Mouse (Mus musculus) ES-Bruce4 (cell line): Measurements from ENCODE around the gene Fancg. TPM values are rescaled to one million over a fixed set of nuclear protein-coding genes. Genes with fewer than 3 reads are reported as not detected.
A peak's percentile ranks its signal among the peaks of the same experiment; 100 is the strongest.

Experiments used
- H3K27ac ChIP-seq: 2 replicates; pipeline ENCODE4 v1.5.1; 2012; ENCODE audit warnings: low read length, inconsistent platforms; ENCODE audit not compliant: insufficient read depth
- H3K27me3 ChIP-seq: 2 replicates; pipeline ENCODE4 v1.6.1; 2012; ENCODE audit warnings: mild to moderate bottlenecking, low read length, inconsistent platforms; ENCODE audit not compliant: control insufficient read depth, poor library complexity, insufficient read depth, severe bottlenecking
- H3K36me3 ChIP-seq: 2 replicates; pipeline ENCODE4 v1.6.1; 2012; ENCODE audit warnings: inconsistent platforms, mild to moderate bottlenecking, low read length, moderate library complexity; ENCODE audit not compliant: control insufficient read depth, poor library complexity, insufficient read depth, severe bottlenecking
- H3K4me1 ChIP-seq: one replicate; pipeline ENCODE4 v1.8.1; 2011; ENCODE audit warnings: low read length; ENCODE audit not compliant: control insufficient read depth, insufficient read depth
- H3K4me3 ChIP-seq: 2 replicates; pipeline ENCODE4 v1.5.1; 2011; ENCODE audit warnings: low read depth, mild to moderate bottlenecking, low read length
- H3K9ac ChIP-seq: 2 replicates; pipeline ENCODE4 v1.6.1; 2012; ENCODE audit warnings: low read depth, mild to moderate bottlenecking, inconsistent platforms; ENCODE audit not compliant: poor library complexity, severe bottlenecking
- H3K9me3 ChIP-seq: replicated peaks from 2 replicates; pipeline ENCODE4 v1.6.1; 2012; ENCODE audit warnings: mild to moderate bottlenecking, low read length, inconsistent platforms; ENCODE audit not compliant: control insufficient read depth, poor library complexity, insufficient read depth, severe bottlenecking
- CTCF ChIP-seq: IDR thresholded peaks from one replicate; pipeline ENCODE4 v1.8.1; 2011; ENCODE audit warnings: low read depth, low read length
- EP300 ChIP-seq: IDR thresholded peaks from 2 replicates; pipeline ENCODE4 v1.6.1; 2011; ENCODE audit warnings: low read depth, low read length; ENCODE audit not compliant: insufficient read depth
- POLR2A ChIP-seq: IDR thresholded peaks from one replicate; pipeline ENCODE4 v1.8.1; 2011; ENCODE audit warnings: low read length; ENCODE audit not compliant: insufficient read depth
- polyA plus RNA-seq: library from polyadenylated mRNA; stranded (reverse); fragments of >200 nt; gene quantifications from 2 replicates; pipeline ENCODE4 v1.2.4, GENCODE M21; 2011; ENCODE audit warnings: low read depth; ENCODE audit not compliant: missing spikeins, insufficient read depth, insufficient read length

The Fancg gene
- polyA plus RNA-seq, 1 experiment: 12.8 TPM

GRCm38 (mm10) chr4:43052627-43053026 lies 42.3 kb upstream of the Fancg start:
- TF ChIP-seq EP300 (no peak), CTCF (peak; percentile 30), POLR2A (no peak)
- no peaks in the 10 kb centered on the region for H3K27me3 ChIP-seq
- H3K4me3 ChIP-seq: 0 out of 2 replicates have a peak overlapping the region, but pooled peaks have one; percentile 9

GRCm38 (mm10) chr4:43047231-43047630 lies 36.9 kb upstream of the Fancg start:
- Histone ChIP-seq H3K9ac (no peak overlapping the region), H3K36me3 (no peaks in the 10 kb centered on the region), H3K9me3 (no peaks in the 10 kb centered on the region), H3K4me3 (no peak overlapping the region), H3K27ac (no peak overlapping the region), H3K27me3 (no peaks in the 10 kb centered on the region), H3K4me1 (no peaks in the 10 kb centered on the region)
- TF ChIP-seq CTCF (no peak), POLR2A (no peak), EP300 (no peak)

More at GRCm38 (mm10) chr4:43052627-43053026, 42.3 kb upstream of the Fancg start:
- Histone ChIP-seq H3K36me3 (no peaks in the 10 kb centered on the region), H3K4me1 (peaks cover 1% of the 10 kb centered on the region), H3K9me3 (no peaks in the 10 kb centered on the region), H3K27ac (no peak overlapping the region), H3K9ac (no peak overlapping the region)

- H3K9ac ChIP-seq: no peak overlapping the region
- H3K36me3 ChIP-seq: no peaks in the 10 kb centered on the region
- H3K9me3 ChIP-seq: no peaks in the 10 kb centered on the region
- no peak overlapping the region for H3K27ac ChIP-seq
- H3K4me3 ChIP-seq: no peak overlapping the region
- H3K4me1 ChIP-seq: no peaks in the 10 kb centered on the region
- H3K27me3 ChIP-seq: no peaks in the 10 kb centered on the region
- TF ChIP-seq POLR2A: no peak
- TF ChIP-seq EP300: no peak
- TF ChIP-seq CTCF: no peak
Observed at GRCm38 (mm10) chr4:43046607-43047006, 36.3 kb upstream of the Fancg start.

GRCm38 (mm10) chr4:43045659-43046302 lies 35.5 kb upstream of the Fancg start, which contains the start of gene Fam214b:
TSS of gene Fam214b (minus strand) at chr4:43046220.
- Histone ChIP-seq H3K27ac (peak within 1 kb of the TSS; percentile 22; the same call in 1 of the 2 replicates), H3K4me3 (peak within 1 kb of the TSS; percentile 73), H3K9ac (no peak within 1 kb of the TSS), H3K27me3 (no peaks in the 10 kb centered on the region), H3K4me1 (no peaks in the 10 kb centered on the region), H3K9me3 (no peaks in the 10 kb centered on the region), H3K36me3 (no peaks in the 10 kb centered on the region)
- no peak for TF ChIP-seq CTCF
- no peak for TF ChIP-seq EP300
- TF ChIP-seq POLR2A: no peak

- Histone ChIP-seq H3K27me3 (no peaks in the 10 kb centered on the region), H3K4me1 (no peaks in the 10 kb centered on the region), H3K9ac (no peak overlapping the region), H3K4me3 (peak overlapping the region; percentile 59), H3K36me3 (no peaks in the 10 kb centered on the region), H3K9me3 (no peaks in the 10 kb centered on the region), H3K27ac (peak overlapping the region; percentile 22; the same call in 1 of the 2 replicates)
- TF ChIP-seq CTCF (no peak), POLR2A (no peak), EP300 (no peak)
Observed at GRCm38 (mm10) chr4:43045285-43045658, 35.0 kb upstream of the Fancg start.

- TF ChIP-seq CTCF: no peak
- no peak for TF ChIP-seq EP300
- Histone ChIP-seq H3K4me3 (no peak overlapping the region), H3K9ac (no peak overlapping the region), H3K36me3 (no peaks in the 10 kb centered on the region), H3K9me3 (no peaks in the 10 kb centered on the region), H3K4me1 (no peaks in the 10 kb centered on the region), H3K27me3 (no peaks in the 10 kb centered on the region), H3K27ac (0 out of 2 replicates have a peak overlapping the region, but pooled peaks have one; percentile 58)
Observed at GRCm38 (mm10) chr4:43044673-43045072, 34.4 kb upstream of the Fancg start.
